Mouse (Mus musculus) bone marrow macrophage, adult 2 months (primary cell): ENCODE measurements at regions not wholly inside any gene's neighbourhood (a gene's known extent, or its start where the extent isn't known, plus 50 kb on each side); places are given as distances from the start of the nearest gene placed in this dataset.
"Not testable (repeated sequence)": the region's sequence is repeated elsewhere in the genome, so short reads cannot be mapped to it uniquely, and the experiment has no call there.

Source experiments
- H3K27ac ChIP-seq: 2 replicates; pipeline ENCODE4 v1.5.1; 2012; ENCODE audit warnings: low read depth, low read length; ENCODE audit not compliant: insufficient read depth
- H3K4me1 ChIP-seq: 2 replicates; pipeline ENCODE4 v1.6.1; 2012; ENCODE audit warnings: low read length; ENCODE audit not compliant: control insufficient read depth, insufficient read depth
- H3K4me3 ChIP-seq: 2 replicates; pipeline ENCODE4 v1.5.1; 2012; ENCODE audit warnings: mild to moderate bottlenecking, low read length, moderate library complexity; ENCODE audit not compliant: insufficient read depth
- CTCF ChIP-seq: IDR thresholded peaks from 2 replicates; pipeline ENCODE4 v1.5.1; 2012; ENCODE audit warnings: low read depth, mild to moderate bottlenecking, low read length, moderate library complexity
- POLR2A ChIP-seq: IDR thresholded peaks from 2 replicates; pipeline ENCODE4 v1.6.1; 2012; ENCODE audit warnings: mild to moderate bottlenecking, low read depth, low read length, borderline replicate concordance

DNA sequence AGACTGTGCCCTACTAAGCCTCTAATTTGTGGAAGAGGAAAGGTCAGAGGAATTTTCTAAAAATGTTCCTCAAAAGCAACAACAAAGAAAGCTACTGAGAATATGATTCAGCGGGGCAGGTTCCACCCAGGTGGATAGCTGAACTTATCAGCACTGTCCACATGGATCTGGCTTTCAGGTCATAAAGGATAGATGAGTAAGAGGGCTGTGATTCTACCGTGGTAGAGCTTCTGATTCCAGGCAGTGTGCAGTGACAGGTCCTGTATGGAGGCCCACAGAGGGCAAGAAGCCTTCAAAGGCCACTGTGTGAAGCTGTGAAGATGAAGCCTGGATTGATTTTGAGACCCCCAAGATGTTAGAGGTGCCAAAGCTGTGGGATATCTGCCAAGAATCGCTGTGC lies 51.8 kb downstream of the Teddm3 start:
- not testable (repeated sequence) for H3K4me1 ChIP-seq, H3K27ac ChIP-seq, H3K4me3 ChIP-seq

DNA sequence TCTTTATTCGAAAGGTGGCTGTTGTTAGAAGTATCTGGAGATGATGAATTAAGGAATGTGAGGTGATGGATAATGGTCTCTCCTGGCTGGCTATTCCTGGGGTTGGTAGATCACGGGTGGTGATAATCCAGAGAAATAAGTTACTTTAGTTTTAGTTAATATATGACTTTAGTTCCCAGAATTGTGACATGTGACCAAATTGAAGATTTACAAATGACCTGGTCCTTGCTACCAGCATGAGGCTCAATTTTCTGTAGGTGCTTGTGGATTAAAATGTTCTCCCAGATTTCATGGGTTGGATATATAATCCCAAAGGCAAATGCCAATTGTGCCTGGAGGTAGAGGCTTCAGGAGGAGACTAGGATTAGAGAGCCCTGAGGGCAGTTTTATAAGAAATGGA lies 53.7 kb downstream of the Teddm3 start:
- H3K4me3 ChIP-seq, H3K27ac ChIP-seq, H3K4me1 ChIP-seq: not testable (repeated sequence)

DNA sequence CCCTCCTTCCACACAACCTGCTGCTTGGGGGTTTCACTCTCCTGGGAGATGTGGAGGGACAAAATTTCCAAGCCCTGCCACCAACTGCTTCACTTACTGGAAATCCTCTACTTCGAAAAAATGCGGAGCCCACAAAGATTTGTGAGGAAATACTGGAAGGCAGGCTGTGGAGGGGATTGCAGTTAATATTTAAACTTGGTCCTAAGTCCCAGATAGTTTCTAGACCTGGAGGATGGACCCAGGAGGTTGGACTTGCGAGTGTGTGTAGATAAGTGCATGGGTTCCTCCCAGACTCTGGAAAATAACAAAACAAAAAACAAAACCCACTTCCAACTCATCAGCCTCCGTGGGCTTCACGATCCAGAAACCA lies 79.0 kb downstream of the Teddm3 start:
- Histone ChIP-seq H3K4me1 (no peaks in the 10 kb centered on the region), H3K4me3 (no peak overlapping the region), H3K27ac (no peak overlapping the region)
- no peak for TF ChIP-seq POLR2A
- TF ChIP-seq CTCF, result no peak

DNA sequence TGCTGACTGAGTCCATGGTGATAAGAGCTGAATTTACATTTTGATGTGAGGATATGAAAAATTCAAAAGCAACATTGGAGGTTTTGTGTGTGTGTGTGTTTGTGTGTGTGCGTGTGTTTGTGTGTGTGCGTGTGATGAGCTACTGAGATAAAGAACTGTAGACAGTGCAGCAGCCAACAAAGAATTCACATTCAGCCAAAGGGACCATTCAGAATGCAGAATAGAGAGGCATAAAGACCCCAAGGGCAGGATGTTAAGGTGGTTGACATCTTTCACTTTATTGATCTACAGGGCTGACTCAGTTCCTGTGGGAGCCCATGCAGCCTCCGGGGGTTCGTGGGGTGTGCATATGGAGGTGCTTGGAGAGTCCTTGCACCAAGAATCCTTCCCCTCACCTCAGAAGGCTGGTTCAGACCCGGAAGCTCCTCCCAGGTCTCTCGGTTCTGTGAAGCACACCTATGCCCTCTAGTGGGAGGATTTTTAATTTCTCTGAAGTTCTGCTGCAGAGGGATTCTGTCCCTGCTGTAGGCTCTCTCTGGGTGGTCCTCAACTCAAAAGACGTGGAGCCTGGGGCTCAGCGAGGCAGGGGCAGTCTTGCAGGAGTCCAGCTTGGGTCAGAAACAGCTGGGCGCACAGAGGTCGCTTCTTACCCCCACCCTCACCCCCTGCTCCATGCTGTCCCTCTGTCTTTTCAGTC lies 79.6 kb downstream of the Teddm3 start:
- not testable (repeated sequence) for H3K4me1 ChIP-seq, H3K27ac ChIP-seq, H3K4me3 ChIP-seq

DNA sequence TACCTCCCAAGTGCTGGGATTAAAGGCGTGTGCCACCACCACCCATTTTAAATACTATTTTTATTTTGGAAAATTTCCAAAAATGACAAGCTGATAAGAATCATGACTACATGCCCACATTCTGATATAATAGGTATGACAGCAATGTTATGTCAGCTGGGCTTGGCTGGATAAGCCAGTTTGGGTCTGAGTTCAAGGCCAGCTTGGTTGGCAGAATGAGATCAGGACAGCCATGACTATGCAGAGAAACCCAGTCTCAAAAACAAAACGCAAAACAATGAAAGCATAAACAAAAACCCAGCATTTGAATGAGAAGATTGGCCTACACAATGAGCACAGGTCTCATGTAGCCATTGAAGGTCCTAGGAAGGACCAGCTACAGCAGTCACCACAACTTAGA lies 93.6 kb downstream of the Teddm3 start:
- Histone ChIP-seq H3K27ac (no peak overlapping the region), H3K4me1 (no peaks in the 10 kb centered on the region), H3K4me3 (no peak overlapping the region)
- TF ChIP-seq CTCF (no peak), POLR2A (no peak)

DNA sequence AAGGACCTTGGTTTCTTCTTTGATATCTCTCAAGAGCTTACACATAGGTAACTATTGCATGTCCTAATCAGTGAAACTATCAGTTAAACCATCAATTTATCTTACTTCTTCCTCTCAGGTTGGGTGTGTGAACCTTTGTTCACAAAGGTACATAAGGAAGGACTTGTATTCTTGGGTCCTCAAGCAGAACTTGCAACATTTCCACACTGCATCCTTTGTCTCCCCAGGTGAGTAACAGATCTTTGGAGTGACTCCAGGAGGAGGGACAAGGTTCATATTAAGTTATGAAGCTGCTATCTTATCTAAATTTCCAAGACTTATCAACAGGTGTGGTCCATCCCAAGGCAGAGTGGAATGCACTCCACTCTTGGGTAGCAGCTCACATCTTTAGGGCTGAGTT lies 99.0 kb downstream of the Teddm3 start:
- H3K4me1 ChIP-seq, result no peaks in the 10 kb centered on the region
- TF ChIP-seq CTCF (no peak), POLR2A (no peak)

DNA sequence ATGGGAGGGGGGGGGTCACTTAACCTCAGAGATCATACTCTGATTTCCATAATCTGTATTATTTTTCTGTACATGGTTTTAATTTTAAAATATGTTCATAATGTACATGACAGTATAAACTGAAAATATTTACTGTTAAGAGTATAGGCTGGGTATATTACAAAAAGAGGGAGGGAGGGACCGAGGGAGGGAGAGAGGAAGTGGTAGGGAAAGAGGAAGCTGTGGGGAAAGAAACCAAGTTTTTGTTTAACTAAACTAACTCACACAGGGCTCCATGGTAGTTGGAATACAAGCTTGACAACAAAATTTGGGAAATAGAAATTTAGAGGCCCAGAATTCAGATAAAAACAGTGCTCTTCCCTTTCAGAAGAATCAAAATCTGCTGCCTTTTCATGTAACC lies 131.7 kb downstream of the Teddm3 start:
- not testable (repeated sequence) for H3K4me1 ChIP-seq, H3K27ac ChIP-seq, H3K4me3 ChIP-seq

More for the DNA sequence above, 99.0 kb downstream of the Teddm3 start:
- Histone ChIP-seq H3K27ac (no peak overlapping the region), H3K4me3 (no peak overlapping the region)

DNA sequence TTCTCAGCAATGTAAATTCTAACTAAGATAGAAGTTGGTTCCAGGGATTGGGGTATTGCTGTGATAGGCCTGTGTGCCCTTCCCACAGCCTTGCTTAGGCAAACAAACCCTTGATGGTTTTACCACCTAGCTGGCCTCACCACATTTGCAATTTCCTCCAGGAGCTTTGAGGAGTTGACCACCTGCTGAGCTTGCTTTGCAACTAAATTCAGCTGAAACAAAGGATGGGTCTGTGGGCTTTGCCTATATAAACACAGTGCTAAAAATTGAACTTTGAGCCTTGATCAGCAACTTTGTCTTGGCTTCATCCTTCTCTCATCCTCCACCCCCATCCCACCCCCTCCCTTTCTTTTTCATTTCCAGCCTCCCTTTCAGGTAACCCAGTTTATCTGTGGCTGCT lies 148.9 kb downstream of the Teddm3 start:
- no peak overlapping the region for H3K27ac ChIP-seq
- TF ChIP-seq POLR2A (no peak), CTCF (no peak)
- no peaks in the 10 kb centered on the region for H3K4me1 ChIP-seq
- H3K4me3 ChIP-seq, result no peak overlapping the region

DNA sequence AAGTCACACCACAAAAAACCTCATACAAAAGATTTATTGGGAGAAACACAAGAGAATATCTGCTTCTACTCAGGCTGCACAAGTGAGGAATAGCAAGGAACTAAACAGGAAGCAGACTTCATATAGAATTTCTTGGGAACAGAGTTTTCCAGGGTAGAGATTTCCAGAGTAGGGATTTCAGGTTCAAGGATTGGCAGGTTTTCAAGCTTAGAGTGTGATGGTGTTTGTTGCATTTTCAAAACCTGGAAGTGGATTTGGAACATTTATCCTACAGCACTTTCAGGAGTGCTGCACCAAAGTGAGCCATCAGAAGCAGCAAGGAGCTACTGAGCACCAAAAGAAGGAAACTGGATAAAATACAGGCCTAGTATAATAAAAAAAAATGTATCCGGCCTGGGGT lies 152.7 kb downstream of the Teddm3 start:
- TF ChIP-seq POLR2A (no peak), CTCF (no peak)
- Histone ChIP-seq H3K4me1 (no peaks in the 10 kb centered on the region), H3K27ac (no peak overlapping the region), H3K4me3 (no peak overlapping the region)

DNA sequence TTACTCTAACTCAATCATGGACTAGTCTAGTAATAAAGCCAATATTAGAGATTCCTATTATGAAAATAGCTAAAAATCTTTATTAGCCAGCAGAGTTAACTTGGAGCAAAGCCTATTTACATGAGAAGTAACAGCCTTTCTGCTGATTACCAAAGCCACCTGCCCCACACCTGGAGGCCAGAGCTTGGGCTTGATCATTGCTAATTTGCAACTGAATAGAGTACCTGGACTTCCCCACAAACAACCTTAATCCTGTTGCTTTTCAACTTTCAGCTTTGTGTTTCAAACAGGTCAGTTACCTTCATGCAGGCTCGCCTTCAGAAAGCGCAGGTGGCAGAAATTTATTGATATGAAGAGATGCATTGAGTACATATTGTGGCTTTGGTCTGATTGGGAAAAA lies 163.3 kb downstream of the Teddm3 start:
- TF ChIP-seq CTCF (no peak), POLR2A (no peak)
- Histone ChIP-seq H3K4me3 (no peak overlapping the region), H3K27ac (no peak overlapping the region), H3K4me1 (no peaks in the 10 kb centered on the region)

DNA sequence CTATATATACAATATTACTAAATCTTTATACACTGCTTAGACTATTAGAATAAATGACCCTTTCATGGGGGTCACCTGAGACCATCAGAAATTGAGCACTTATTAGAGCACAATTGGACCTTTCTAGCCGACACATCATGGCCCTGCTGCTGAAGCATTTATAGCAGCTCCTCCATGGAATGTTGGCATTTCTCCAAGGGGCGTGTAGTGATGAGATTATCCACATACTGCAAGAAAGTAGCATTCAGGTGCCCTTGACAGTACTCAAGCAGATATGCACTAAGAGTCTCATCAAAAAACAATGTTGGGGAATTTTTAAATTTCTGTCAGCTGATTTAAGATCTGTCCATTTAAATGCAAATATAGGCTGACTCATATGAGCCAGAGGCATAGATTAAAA lies 178.4 kb downstream of the Teddm3 start:
- TF ChIP-seq CTCF (no peak), POLR2A (no peak)
- H3K27ac ChIP-seq, result no peak overlapping the region
- H3K4me1 ChIP-seq, result no peaks in the 10 kb centered on the region
- H3K4me3 ChIP-seq, result no peak overlapping the region
